Mouse (Mus musculus): ENCODE measurements around the gene Apba2.

- TF ChIP-seq CTCF (IDR thresholded peaks at IDR 0.05; ENCODE audit: low read depth, low read length) (no peak), GATA2 (IDR thresholded peaks at IDR 0.05; ENCODE audit: borderline replicate concordance, low read depth, low read length) (no peak), GATA1 (IDR thresholded peaks at IDR 0.05; ENCODE audit: borderline replicate concordance, low read length) (no peak)
These were observed 75.0 kb downstream of the Apba2 start for GRCm38 (mm10) chr7:64576519-64576951.

Measured in G1E (cell line).